Comparison of ENCODE assay signal across 29 mouse cellular contexts in the genomic region with DNA sequence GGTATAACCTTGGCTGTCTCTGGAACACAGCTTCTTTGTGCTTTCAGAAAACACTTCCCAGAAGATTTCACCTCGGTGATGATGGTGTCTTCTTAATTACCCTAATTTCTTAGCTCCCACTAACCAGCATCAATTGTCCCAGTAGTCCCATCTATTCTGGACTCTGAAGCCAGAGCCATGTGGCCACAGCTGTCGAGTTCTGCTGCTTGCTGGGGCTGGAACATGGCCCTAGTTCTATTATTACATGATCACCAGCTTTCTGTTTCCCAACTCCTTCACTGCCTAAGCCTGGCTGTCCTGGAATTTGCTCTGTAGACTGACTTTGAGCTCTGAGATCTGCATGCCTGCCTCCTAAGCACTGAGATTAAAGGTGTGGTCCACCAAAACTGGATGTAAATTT.
DNase-seq lines count a peak whose midpoint lies in the region; ATAC-seq and TF ChIP-seq lines count a peak whose summit lies in the region.
"Had no signal": no experiment of that assay in that cellular context is flagged by ENCODE, and none has a peak within 500 bp of the region (broad histone marks: within the 10 kb centered on the region; RNA-seq: fewer than 3 reads in every experiment).

No protein-coding gene starts in this region.

- no peak overlapping the region for H3K27ac ChIP-seq in heart, adult 2 months
- H3K27ac ChIP-seq in heart, embryonic 11.5 days (ENCODE audit: low read depth, low read length) = no peak overlapping the region
- H3K27ac ChIP-seq in midbrain, embryonic 16.5 days (ENCODE audit: low read length) = no peak overlapping the region
- no peak overlapping the region for H3K27ac ChIP-seq in neural tube, embryonic 15.5 days (replicated peaks)
- H3K27ac ChIP-seq: embryonic facial prominence, embryonic 13.5 days; embryonic facial prominence, embryonic 15.5 days; forebrain, embryonic 10.5 days; forebrain, embryonic 12.5 days had no signal

- intact Hi-C loops in heart, adult 2 months (cut with DNase I) = no loop called here
- intact Hi-C loops in heart, postnatal 10 days (cut with DNase I) = no loop called here

- ATAC-seq in heart, embryonic 11.5 days (replicated peaks; ENCODE audit: insufficient number of reproducible peaks, low FRiP score, low TSS enrichment) = no peak
- ATAC-seq in midbrain, embryonic 16.5 days = no peak
- ATAC-seq in neural tube, embryonic 15.5 days (ENCODE audit: low FRiP score) = no peak
- ATAC-seq: activated CD4-positive, CD25-positive, alpha-beta regulatory T cell, adult 4 months; CD4-positive, CD25-positive, alpha-beta regulatory T cell, adult 4 months; forebrain, embryonic 14.5 days; Patski had no signal

- H3K36me3 ChIP-seq in heart, adult 2 months (ENCODE audit: control insufficient read depth, insufficient read depth, low read length) = no peaks in the 10 kb centered on the region
- no peaks in the 10 kb centered on the region for H3K36me3 ChIP-seq in heart, embryonic 11.5 days (ENCODE audit: control insufficient read depth, insufficient read depth, low read length)
- H3K36me3 ChIP-seq in midbrain, embryonic 16.5 days (ENCODE audit: control insufficient read depth, insufficient read depth, low read length) = no peaks in the 10 kb centered on the region
- no peaks in the 10 kb centered on the region for H3K36me3 ChIP-seq in neural tube, embryonic 15.5 days
- H3K36me3 ChIP-seq: embryonic facial prominence, embryonic 13.5 days; embryonic facial prominence, embryonic 15.5 days; forebrain, embryonic 10.5 days; forebrain, embryonic 12.5 days; G1E had no signal

- DNase-seq in heart, adult 11 months = peak; percentile 94
- DNase-seq in heart, postnatal 4 days = no peak
- peak; percentile 22 to 27 for DNase-seq in heart, adult 2 months
- DNase-seq in heart, adult 9 months (ENCODE audit: low spot score in 2 of 2) = peak; percentile 1 to 32
- peak; percentile 17 to 20 for DNase-seq in heart, postnatal 10 days
- DNase-seq: adrenal gland, adult 8-10 months; adrenal gland, postnatal 14 days; adrenal gland, postnatal 36 days; B cell, adult 2 months; cerebellum, adult 11-12 months; cerebellum, adult 2 months; cerebellum, adult 9-11 months; cerebellum, postnatal 14 days; cerebellum, postnatal 36 days; embryo, embryonic 11 days had no signal

- H3K9me3 ChIP-seq in heart, embryonic 11.5 days (replicated peaks; ENCODE audit: control insufficient read depth, low read length) = no peaks in the 10 kb centered on the region
- no peaks in the 10 kb centered on the region for H3K9me3 ChIP-seq in midbrain, embryonic 16.5 days (replicated peaks; ENCODE audit: control insufficient read depth, low read length, poor library complexity, severe bottlenecking)
- H3K9me3 ChIP-seq in neural tube, embryonic 15.5 days (replicated peaks) = no peaks in the 10 kb centered on the region
- H3K9me3 ChIP-seq: embryonic facial prominence, embryonic 13.5 days; embryonic facial prominence, embryonic 15.5 days; forebrain, embryonic 12.5 days; G1E had no signal

- WGBS in heart, adult 2 months = 47% methylated on average over 2 of the region's 2 CpGs
- WGBS in heart, embryonic 11.5 days (ENCODE audit: insufficient replicate concordance) = 60% methylated on average over 2 of the region's 2 CpGs
- 76% methylated on average over 2 of the region's 2 CpGs for WGBS in midbrain, embryonic 16.5 days
- WGBS in neural tube, embryonic 15.5 days = 73% methylated on average over 2 of the region's 2 CpGs

- H3K4me2 ChIP-seq in heart, embryonic 11.5 days = no peak overlapping the region
- H3K4me2 ChIP-seq in midbrain, embryonic 16.5 days (ENCODE audit: low read length) = no peak overlapping the region
- no peak overlapping the region for H3K4me2 ChIP-seq in neural tube, embryonic 15.5 days
- H3K4me2 ChIP-seq: embryonic facial prominence, embryonic 13.5 days; embryonic facial prominence, embryonic 15.5 days; forebrain, embryonic 12.5 days had no signal

- no peaks in the 10 kb centered on the region for H3K27me3 ChIP-seq in heart, adult 2 months (ENCODE audit: control insufficient read depth, insufficient read depth, low read length)
- no peaks in the 10 kb centered on the region for H3K27me3 ChIP-seq in heart, embryonic 11.5 days (ENCODE audit: control insufficient read depth, insufficient read depth, low read length)
- no peaks in the 10 kb centered on the region for H3K27me3 ChIP-seq in midbrain, embryonic 16.5 days (ENCODE audit: control insufficient read depth, insufficient read depth, low read depth, low read length)
- no peaks in the 10 kb centered on the region for H3K27me3 ChIP-seq in neural tube, embryonic 15.5 days (replicated peaks)
- H3K27me3 ChIP-seq: CH12.LX; embryonic facial prominence, embryonic 13.5 days; embryonic facial prominence, embryonic 15.5 days; forebrain, embryonic 12.5 days; Patski had no signal

- H3K4me1 ChIP-seq in heart, adult 2 months (ENCODE audit: control insufficient read depth, insufficient read depth, low read length) = no peaks in the 10 kb centered on the region
- H3K4me1 ChIP-seq in heart, embryonic 11.5 days (ENCODE audit: control insufficient read depth, insufficient read depth, low read length) = no peaks in the 10 kb centered on the region
- no peaks in the 10 kb centered on the region for H3K4me1 ChIP-seq in midbrain, embryonic 16.5 days (ENCODE audit: control insufficient read depth, insufficient read depth, low read length)
- no peaks in the 10 kb centered on the region for H3K4me1 ChIP-seq in neural tube, embryonic 15.5 days
- H3K4me1 ChIP-seq: embryonic facial prominence, embryonic 13.5 days; embryonic facial prominence, embryonic 15.5 days; forebrain, embryonic 10.5 days; forebrain, embryonic 12.5 days had no signal

- no peak for TF ChIP-seq EP300 in heart, adult 2 months (IDR thresholded peaks at IDR 0.05; ENCODE audit: insufficient read depth, low read depth, low read length)

- H3K4me3 ChIP-seq in heart, adult 2 months = no peak overlapping the region
- H3K4me3 ChIP-seq in heart, embryonic 11.5 days (ENCODE audit: low read depth, low read length) = no peak overlapping the region
- H3K4me3 ChIP-seq in midbrain, embryonic 16.5 days (ENCODE audit: low read depth, low read length) = no peak overlapping the region
- no peak overlapping the region for H3K4me3 ChIP-seq in neural tube, embryonic 15.5 days (replicated peaks)
- H3K4me3 ChIP-seq: embryonic facial prominence, embryonic 13.5 days; embryonic facial prominence, embryonic 15.5 days; erythroblast, embryonic 14.5 days; forebrain, embryonic 10.5 days; forebrain, embryonic 12.5 days had no signal

- TF ChIP-seq POLR2A in heart, adult 2 months (IDR thresholded peaks at IDR 0.05; ENCODE audit: insufficient read depth, low read depth, low read length) = no peak

- TF ChIP-seq CTCF in heart, adult 2 months (IDR thresholded peaks at IDR 0.05) = no peak

- no peak overlapping the region for H3K9ac ChIP-seq in heart, adult 2 months (ENCODE audit: low read depth, low read length)
- H3K9ac ChIP-seq in heart, embryonic 11.5 days (ENCODE audit: low read depth, low read length) = no peak overlapping the region
- no peak overlapping the region for H3K9ac ChIP-seq in midbrain, embryonic 16.5 days (ENCODE audit: low read depth, low read length)
- H3K9ac ChIP-seq in neural tube, embryonic 15.5 days (replicated peaks) = no peak overlapping the region
- H3K9ac ChIP-seq: embryonic facial prominence, embryonic 13.5 days; embryonic facial prominence, embryonic 15.5 days; forebrain, embryonic 12.5 days had no signal

- no peaks in the 10 kb centered on the region for H3K79me2 ChIP-seq in heart, adult 2 months (replicated peaks; ENCODE audit: control insufficient read depth, insufficient read depth, low read length)
